Mouse (Mus musculus) lung, embryonic 16.5 days (tissue): ENCODE data around the gene Lrrc73. TPM values are rescaled to one million over a fixed set of nuclear protein-coding genes. Genes with fewer than 3 reads are reported as not detected.
A peak's percentile ranks its signal among the peaks of the same experiment; 100 is the strongest.

ENCODE experiments used
- ATAC-seq: fragments of 200-750 bp; cut with Nextera tagmentation; 2 replicates; pipeline ENCODE4 v1.8.0; 2017; ENCODE audit warnings: low read depth, mild to moderate bottlenecking, moderate library complexity
- H3K27ac ChIP-seq: fragments of 300-500 bp; sonication (generic); 2 replicates; pipeline ENCODE4 v1.5.1; 2014; ENCODE audit warnings: mild to moderate bottlenecking, control low read depth, low read length
- H3K27me3 ChIP-seq: fragments of 300-500 bp; sonication (generic); 2 replicates; pipeline ENCODE4 v1.6.1; 2014; ENCODE audit warnings: low read depth, low read length, mixed read lengths; ENCODE audit not compliant: control insufficient read depth, insufficient read depth
- H3K36me3 ChIP-seq: fragments of 300-500 bp; sonication (generic); 2 replicates; pipeline ENCODE4 v1.6.1; 2014; ENCODE audit warnings: low read length; ENCODE audit not compliant: control insufficient read depth, insufficient read depth
- H3K4me1 ChIP-seq: fragments of 300-500 bp; sonication (generic); replicated peaks from 2 replicates; pipeline ENCODE4 v1.6.1; 2014; ENCODE audit warnings: low read length, mixed read lengths; ENCODE audit not compliant: control insufficient read depth, insufficient read depth
- H3K4me2 ChIP-seq: fragments of 300-500 bp; sonication (generic); 2 replicates; pipeline ENCODE4 v1.6.1; 2014; ENCODE audit warnings: low read depth, low read length, control low read depth
- H3K4me3 ChIP-seq: fragments of 300-500 bp; sonication (generic); 2 replicates; pipeline ENCODE4 v1.5.1; 2014; ENCODE audit warnings: mild to moderate bottlenecking, low read length, control low read depth
- H3K9ac ChIP-seq: fragments of 300-500 bp; sonication (generic); 2 replicates; pipeline ENCODE4 v1.6.1; 2014; ENCODE audit warnings: low read length, control low read depth
- H3K9me3 ChIP-seq: fragments of 300-500 bp; sonication (generic); 2 replicates; pipeline ENCODE4 v1.6.1; 2016; ENCODE audit warnings: low read length; ENCODE audit not compliant: control insufficient read depth
- WGBS: fragments of 180-500 bp; shearing (Covaris S2); extraction: QIAGEN DNeasy Blood & Tissue Kit; methylation state at CpG from one replicate; pipeline ENCODE4 v1.1.7; 2014; 5-methylcytosine and 5-hydroxymethylcytosine counted together
- polyA plus RNA-seq: library from polyadenylated mRNA; unstranded; fragments of >200 nt; fragmentation: Nextera tagmentation; extraction: Ambion mirVana; gene quantifications from 2 replicates; pipeline ENCODE4 v1.2.1, GENCODE M21; 2015

The Lrrc73 gene
- polyA plus RNA-seq, 1 experiment from 2014 or later, result 0.69 TPM

GRCm38 (mm10) chr17:46268026-46268720, 14.8 kb downstream of the Lrrc73 start:
- Histone ChIP-seq H3K27ac (no peak overlapping the region), H3K27me3 (no peaks in the 10 kb centered on the region), H3K36me3 (peaks cover 16% of the 10 kb centered on the region), H3K9me3 (no peaks in the 10 kb centered on the region), H3K9ac (no peak overlapping the region), H3K4me1 (peaks cover 21% of the 10 kb centered on the region), H3K4me3 (no peak overlapping the region), H3K4me2 (no peak overlapping the region)
- no peak for ATAC-seq
- WGBS, result 68% methylated on average over 10 of the region's 10 CpGs

- Histone ChIP-seq H3K9ac (peak overlapping the region; percentile 37; the same call in 1 of the 2 replicates), H3K4me2 (no peak overlapping the region), H3K27ac (peak overlapping the region; percentile 47; the same call in 1 of the 2 replicates), H3K27me3 (no peaks in the 10 kb centered on the region), H3K36me3 (peaks cover 9% of the 10 kb centered on the region), H3K4me3 (no peak overlapping the region), H3K9me3 (no peaks in the 10 kb centered on the region), H3K4me1 (peaks cover 21% of the 10 kb centered on the region)
- WGBS, result 61% methylated on average over 19 of the region's 19 CpGs
- ATAC-seq, result peak; percentile 21; the same call in 1 of the 2 replicates
These were observed 16.6 kb downstream of the Lrrc73 start for GRCm38 (mm10) chr17:46269771-46270534.

DNA sequence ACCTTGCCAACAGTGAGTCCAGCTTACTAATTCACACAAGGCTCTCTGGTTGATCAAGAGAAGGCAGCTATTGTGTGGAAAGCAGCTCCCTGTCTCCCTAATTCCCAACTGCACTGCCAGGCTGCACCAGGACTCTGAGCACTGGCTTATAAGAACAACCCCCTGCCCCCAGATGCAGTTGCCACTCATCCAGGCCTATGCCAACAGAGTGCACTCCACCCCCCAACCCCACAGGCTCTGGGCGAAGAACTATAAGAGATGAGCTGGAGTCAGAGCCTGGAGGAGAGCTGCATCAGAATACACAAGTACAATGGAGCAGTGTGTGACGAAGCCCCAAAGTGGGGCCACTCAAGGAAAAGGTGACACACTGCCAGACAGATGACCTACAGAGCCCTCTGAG, 18.7 kb downstream of the Lrrc73 start:
- peaks cover 11% of the 10 kb centered on the region; the same call in 1 of the 2 replicates for H3K4me1 ChIP-seq
- peaks cover 9% of the 10 kb centered on the region for H3K36me3 ChIP-seq

DNA sequence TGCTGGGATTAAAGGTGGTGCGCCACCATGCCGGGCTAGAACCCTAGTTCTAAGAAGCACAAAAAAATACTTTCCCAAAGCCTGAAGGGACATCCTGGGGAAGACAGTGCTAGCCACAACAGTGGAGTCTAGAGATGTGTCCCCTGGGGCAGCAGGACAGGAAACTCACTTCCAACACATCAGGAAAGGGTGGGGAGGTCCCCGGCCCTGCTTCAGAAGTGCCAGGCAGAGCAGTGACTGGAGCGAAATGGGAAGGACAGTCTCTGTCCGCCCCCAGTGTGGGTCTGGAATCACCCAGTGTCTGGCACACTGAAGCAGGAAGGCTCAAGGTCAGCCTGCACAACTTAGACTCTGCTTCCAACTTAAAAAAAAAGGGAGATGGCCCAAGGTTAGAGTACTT, 19.3 kb downstream of the Lrrc73 start:
- Histone ChIP-seq H3K27me3 (no peaks in the 10 kb centered on the region), H3K9ac (no peak overlapping the region), H3K4me3 (no peak overlapping the region), H3K9me3 (no peaks in the 10 kb centered on the region), H3K4me2 (no peak overlapping the region), H3K4me1 (peaks cover 11% of the 10 kb centered on the region; the same call in 1 of the 2 replicates), H3K27ac (no peak overlapping the region), H3K36me3 (peaks cover 14% of the 10 kb centered on the region)
- ATAC-seq, result no peak
- 79% methylated on average over 5 of the region's 5 CpGs for WGBS

More for the DNA sequence above, 18.7 kb downstream of the Lrrc73 start:
- no peak for ATAC-seq
- Histone ChIP-seq H3K27ac (no peak overlapping the region), H3K9ac (no peak overlapping the region), H3K9me3 (no peaks in the 10 kb centered on the region), H3K4me3 (no peak overlapping the region), H3K27me3 (no peaks in the 10 kb centered on the region), H3K4me2 (no peak overlapping the region)
- 88% methylated on average over 2 of the region's 2 CpGs for WGBS

- no peak for ATAC-seq
- Histone ChIP-seq H3K4me1 (peaks cover 11% of the 10 kb centered on the region; the same call in 1 of the 2 replicates), H3K27me3 (no peaks in the 10 kb centered on the region), H3K36me3 (peaks cover 19% of the 10 kb centered on the region), H3K27ac (no peak overlapping the region), H3K4me3 (no peak overlapping the region), H3K4me2 (no peak overlapping the region), H3K9me3 (no peaks in the 10 kb centered on the region), H3K9ac (no peak overlapping the region)
- 67% methylated on average over 1 of the region's 1 CpGs for WGBS
These were observed 20.5 kb downstream of the Lrrc73 start for GRCm38 (mm10) chr17:46273803-46274236.

- Histone ChIP-seq H3K4me2 (no peak overlapping the region), H3K9ac (no peak overlapping the region), H3K4me1 (peaks cover 11% of the 10 kb centered on the region; the same call in 1 of the 2 replicates), H3K36me3 (peaks cover 24% of the 10 kb centered on the region), H3K27ac (no peak overlapping the region), H3K9me3 (no peaks in the 10 kb centered on the region), H3K4me3 (no peak overlapping the region), H3K27me3 (no peaks in the 10 kb centered on the region)
- 59% methylated on average over 6 of the region's 6 CpGs for WGBS
- no peak for ATAC-seq
These were observed 21.1 kb downstream of the Lrrc73 start for GRCm38 (mm10) chr17:46274465-46274864.

GRCm38 (mm10) chr17:46275034-46275433, 21.7 kb downstream of the Lrrc73 start:
- H3K27me3 ChIP-seq, result no peaks in the 10 kb centered on the region
- no peak overlapping the region for H3K27ac ChIP-seq
- no peak overlapping the region for H3K4me2 ChIP-seq
- H3K9ac ChIP-seq, result no peak overlapping the region
- no peak overlapping the region for H3K4me3 ChIP-seq
- peaks cover 28% of the 10 kb centered on the region for H3K36me3 ChIP-seq
- WGBS, result 64% methylated on average over 6 of the region's 6 CpGs
- H3K4me1 ChIP-seq, result peaks cover 6% of the 10 kb centered on the region; the same call in 1 of the 2 replicates
- no peak for ATAC-seq
- no peaks in the 10 kb centered on the region for H3K9me3 ChIP-seq

- Histone ChIP-seq H3K4me2 (no peak overlapping the region), H3K27me3 (no peaks in the 10 kb centered on the region), H3K4me1 (peaks cover 1% of the 10 kb centered on the region; the same call in 1 of the 2 replicates), H3K9ac (no peak overlapping the region), H3K9me3 (no peaks in the 10 kb centered on the region), H3K36me3 (peaks cover 29% of the 10 kb centered on the region), H3K4me3 (no peak overlapping the region), H3K27ac (no peak overlapping the region)
- 86% methylated on average over 10 of the region's 10 CpGs for WGBS
- ATAC-seq, result no peak
These were observed 22.2 kb downstream of the Lrrc73 start for GRCm38 (mm10) chr17:46275506-46275905.

DNA sequence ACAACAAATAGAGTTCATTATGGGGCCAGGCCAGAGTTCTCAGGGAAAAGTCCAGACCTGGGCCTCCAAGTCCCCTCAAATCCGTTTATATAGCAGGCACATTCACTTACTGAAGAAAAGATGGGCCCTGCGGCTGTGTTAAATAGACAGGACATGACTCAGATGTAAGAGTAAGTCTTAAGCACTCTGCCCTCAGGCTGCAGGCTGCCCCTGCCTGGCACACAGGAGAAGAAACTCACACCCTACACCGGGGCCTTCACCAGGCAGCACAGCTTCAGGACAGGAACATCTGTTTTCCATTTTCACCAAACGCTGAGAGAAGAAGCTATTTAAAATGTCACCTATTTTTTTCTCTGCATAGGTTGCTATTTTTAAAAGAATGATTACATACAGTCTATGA, 24.3 kb downstream of the Lrrc73 start:
- WGBS, result 67% methylated on average over 4 of the region's 4 CpGs
- no peaks in the 10 kb centered on the region for H3K9me3 ChIP-seq
- H3K9ac ChIP-seq, result no peak overlapping the region
- H3K4me1 ChIP-seq, result peaks cover 12% of the 10 kb centered on the region
- peaks cover 28% of the 10 kb centered on the region for H3K36me3 ChIP-seq
- H3K27me3 ChIP-seq, result no peaks in the 10 kb centered on the region
- no peak overlapping the region for H3K4me3 ChIP-seq
- no peak overlapping the region for H3K27ac ChIP-seq
- no peak overlapping the region for H3K4me2 ChIP-seq
- no peak for ATAC-seq
